Mouse (Mus musculus) left cerebral cortex, adult 2 months (tissue): ENCODE data around the gene Krr1. TPM values are rescaled to one million over a fixed set of nuclear protein-coding genes. Genes with fewer than 3 reads are reported as not detected.
"Not testable (repeated sequence)": the region's sequence is repeated elsewhere in the genome, so short reads cannot be mapped to it uniquely, and the experiment has no call there.

Experiments
- DNase-seq, 2 experiments: peaks; one replicate each; pipeline ENCODE4 v3.0.0; 2021 to 2022; ENCODE audit warnings: low spot score in 2 of 2, mixed read lengths in 1 of 2; ENCODE audit errors: extremely low spot score in 1 of 2
- H3K27ac ChIP-seq: fragments of 200-600 bp; 2 replicates; pipeline ENCODE4 v1.8.1; 2022
- H3K4me3 ChIP-seq: fragments of 200-600 bp; 2 replicates; pipeline ENCODE4 v1.8.1; 2022
- CTCF ChIP-seq: fragments of 200-600 bp; IDR thresholded peaks from 2 replicates; pipeline ENCODE4 v1.8.1; 2022; ENCODE audit warnings: antibody characterized with exemption, mild to moderate bottlenecking, moderate library complexity
- intact Hi-C: fragments of 180-260 bp; cut with DNase I; formaldehyde crosslinking; loops from one replicate; pipeline ENCODE4 v1.15.1; 2025
- total RNA-seq, 2 experiments: library from RNA; stranded (reverse); gene quantifications; 2 replicates each; pipeline ENCODE4 v1.2.3; 2021

Krr1 gene
- total RNA-seq, 2 experiments from 2014 or later, result 38.0 to 42.6 TPM

- DNase-seq, result no peak
- intact Hi-C loops, result no loop called here
- TF ChIP-seq CTCF, result no peak
- Histone ChIP-seq H3K27ac (no peak overlapping the region), H3K4me3 (no peak overlapping the region)
These were observed 14.0 kb downstream of the Krr1 start for GRCm38 (mm10) chr10:111986453-111986852.

GRCm38 (mm10) chr10:111995803-111996548 lies 23.5 kb downstream of the Krr1 start:
- no peak for TF ChIP-seq CTCF
- intact Hi-C loops, result no loop called here

GRCm38 (mm10) chr10:111996549-111996904 lies 24.1 kb downstream of the Krr1 start:
- intact Hi-C loops, result no loop called here
- TF ChIP-seq CTCF, result no peak

More at GRCm38 (mm10) chr10:111995803-111996548, 23.5 kb downstream of the Krr1 start:
- Histone ChIP-seq H3K27ac (no peak overlapping the region), H3K4me3 (no peak overlapping the region)
- no peak for DNase-seq

GRCm38 (mm10) chr10:111996911-111997347 lies 24.5 kb downstream of the Krr1 start:
- DNase-seq, result no peak
- no peak overlapping the region for H3K27ac ChIP-seq
- TF ChIP-seq CTCF, result no peak
- H3K4me3 ChIP-seq, result no peak overlapping the region
- intact Hi-C loops, result no loop called here

More at GRCm38 (mm10) chr10:111996549-111996904, 24.1 kb downstream of the Krr1 start:
- Histone ChIP-seq H3K27ac (no peak overlapping the region), H3K4me3 (no peak overlapping the region)
- DNase-seq, result no peak

GRCm38 (mm10) chr10:111997671-111998070 lies 25.2 kb downstream of the Krr1 start:
- TF ChIP-seq CTCF, result no peak
- no peak for DNase-seq
- H3K27ac ChIP-seq, result no peak overlapping the region
- intact Hi-C loops, result no loop called here
- no peak overlapping the region for H3K4me3 ChIP-seq

GRCm38 (mm10) chr10:111999765-112000164 lies 27.3 kb downstream of the Krr1 start:
- Histone ChIP-seq H3K4me3 (no peak overlapping the region), H3K27ac (no peak overlapping the region)
- intact Hi-C loops, result no loop called here
- no peak for TF ChIP-seq CTCF
- no peak for DNase-seq

- Histone ChIP-seq H3K4me3 (no peak overlapping the region), H3K27ac (no peak overlapping the region)
- intact Hi-C loops, result no loop called here
- no peak for DNase-seq
- no peak for TF ChIP-seq CTCF
These were observed 28.1 kb downstream of the Krr1 start for GRCm38 (mm10) chr10:112000568-112000967.

- TF ChIP-seq CTCF, result no peak
- intact Hi-C loops, result no loop called here
- H3K27ac ChIP-seq, result no peak overlapping the region
These were observed 28.9 kb downstream of the Krr1 start for GRCm38 (mm10) chr10:112001350-112001749.

GRCm38 (mm10) chr10:112001756-112002520 lies 29.5 kb downstream of the Krr1 start:
- intact Hi-C loops, result no loop called here
- no peak for TF ChIP-seq CTCF
- no peak for DNase-seq
- no peak overlapping the region for H3K27ac ChIP-seq
- H3K4me3 ChIP-seq, result no peak overlapping the region

More at GRCm38 (mm10) chr10:112001350-112001749, 28.9 kb downstream of the Krr1 start:
- H3K4me3 ChIP-seq, result no peak overlapping the region
- no peak for DNase-seq

GRCm38 (mm10) chr10:112002544-112003215 lies 30.2 kb downstream of the Krr1 start, which contains the start of gene Glipr1:
Glipr1 (minus strand) TSS chr10:112002631.
- intact Hi-C loops, result no loop called here
- H3K4me3 ChIP-seq, result no peak within 1 kb of the TSS
- H3K27ac ChIP-seq, result no peak within 1 kb of the TSS
- TF ChIP-seq CTCF, result no peak
- DNase-seq, result no peak

GRCm38 (mm10) chr10:112009511-112009910 lies 37.0 kb downstream of the Krr1 start:
- DNase-seq, H3K27ac ChIP-seq, H3K4me3 ChIP-seq, intact Hi-C loops: not testable (repeated sequence)

GRCm38 (mm10) chr10:112023585-112023984 lies 51.1 kb downstream of the Krr1 start:
- DNase-seq, result no peak
- Histone ChIP-seq H3K27ac (no peak overlapping the region), H3K4me3 (no peak overlapping the region)
- intact Hi-C loops, result no loop called here
- TF ChIP-seq CTCF, result no peak

- DNase-seq, intact Hi-C loops, H3K4me3 ChIP-seq, H3K27ac ChIP-seq: not testable (repeated sequence)
These were observed 56.2 kb downstream of the Krr1 start for GRCm38 (mm10) chr10:112028689-112029088.
